26 mouse cellular contexts compared by ENCODE assay signal in genomic region chr2:29007656-29008055, GRCm38 (mm10). TPM values are rescaled to one million over a fixed set of nuclear protein-coding genes. Genes with fewer than 3 reads are reported as not detected.
A peak's percentile ranks its signal among the peaks of the same experiment; 100 is the strongest.
DNase-seq lines count a peak whose midpoint lies in the region; ATAC-seq and TF ChIP-seq lines count a peak whose summit lies in the region.
"Had no signal": no experiment of that assay in that cellular context is flagged by ENCODE, and none has a peak within 500 bp of the region (broad histone marks: within the 10 kb centered on the region; RNA-seq: fewer than 3 reads in every experiment).

No protein-coding gene starts in this region.

- WGBS in kidney, adult 2 months: 68% methylated on average over 6 of the region's 6 CpGs
- WGBS in kidney, embryonic 15.5 days: 76% methylated on average over 6 of the region's 6 CpGs
- WGBS in liver, embryonic 12.5 days (ENCODE audit: insufficient replicate concordance): 64% methylated on average over 6 of the region's 6 CpGs
- WGBS in liver, embryonic 11.5 days: 65% methylated on average over 6 of the region's 6 CpGs
- WGBS in liver, embryonic 15.5 days (ENCODE audit: insufficient replicate concordance): 47% methylated on average over 6 of the region's 6 CpGs
- 67% methylated on average over 6 of the region's 6 CpGs for WGBS in intestine, postnatal 0 days

- no peaks in the 10 kb centered on the region for H3K27me3 ChIP-seq in kidney, adult 2 months (replicated peaks; ENCODE audit: control insufficient read depth, insufficient read depth, low read length)
- peaks cover 81% of the 10 kb centered on the region for H3K27me3 ChIP-seq in kidney, embryonic 15.5 days
- H3K27me3 ChIP-seq in liver, embryonic 12.5 days (replicated peaks): peaks cover 30% of the 10 kb centered on the region
- H3K27me3 ChIP-seq in liver, embryonic 11.5 days (replicated peaks; ENCODE audit: control insufficient read depth, insufficient read depth, low read length): peaks cover 6% of the 10 kb centered on the region; the same call in 1 of the 2 replicates
- H3K27me3 ChIP-seq in liver, embryonic 15.5 days: no peaks in the 10 kb centered on the region
- H3K27me3 ChIP-seq in intestine, postnatal 0 days (replicated peaks; ENCODE audit: control insufficient read depth, insufficient read depth, low read length): no peaks in the 10 kb centered on the region; the same call in 1 of the 2 replicates

- no peaks in the 10 kb centered on the region for H3K36me3 ChIP-seq in kidney, adult 2 months (ENCODE audit: control insufficient read depth, insufficient read depth, low read length)
- H3K36me3 ChIP-seq in kidney, embryonic 15.5 days: no peaks in the 10 kb centered on the region
- no peaks in the 10 kb centered on the region for H3K36me3 ChIP-seq in liver, embryonic 12.5 days
- H3K36me3 ChIP-seq in liver, embryonic 11.5 days (ENCODE audit: control insufficient read depth, insufficient read depth, low read length): no peaks in the 10 kb centered on the region
- no peaks in the 10 kb centered on the region for H3K36me3 ChIP-seq in liver, embryonic 15.5 days (replicated peaks)
- no peaks in the 10 kb centered on the region for H3K36me3 ChIP-seq in intestine, postnatal 0 days (ENCODE audit: control insufficient read depth, insufficient read depth)
- H3K36me3 ChIP-seq: embryonic facial prominence, embryonic 12.5 days; forebrain, embryonic 12.5 days; forebrain, embryonic 15.5 days; G1E; heart, embryonic 12.5 days; heart, embryonic 15.5 days had no signal

- H3K9ac ChIP-seq in kidney, embryonic 15.5 days: no peak overlapping the region
- H3K9ac ChIP-seq in liver, embryonic 12.5 days: no peak overlapping the region
- no peak overlapping the region for H3K9ac ChIP-seq in liver, embryonic 11.5 days (ENCODE audit: low read depth, low read length)
- no peak overlapping the region for H3K9ac ChIP-seq in liver, embryonic 15.5 days
- no peak overlapping the region for H3K9ac ChIP-seq in intestine, postnatal 0 days (ENCODE audit: low read depth, low read length)
- H3K9ac ChIP-seq: embryonic facial prominence, embryonic 12.5 days; forebrain, embryonic 12.5 days; forebrain, embryonic 15.5 days; heart, embryonic 12.5 days; heart, embryonic 15.5 days; hindbrain, embryonic 14.5 days had no signal

- peak; percentile 8 for DNase-seq in kidney, adult 2 months
- DNase-seq in liver, embryonic 11.5 days (ENCODE audit: low spot score): no peak
- DNase-seq in yolk sac, embryonic 10.5 days (ENCODE audit: low spot score): peak; percentile 67
- DNase-seq: adrenal gland, postnatal 10 days; adrenal gland, postnatal 36 days; B cell, adult 2 months; cerebellum, adult 18-20 months; cerebellum, adult 9-10 months; cerebellum, postnatal 14 days; gastrocnemius, postnatal 25 days; heart, adult 18-20 months; heart, postnatal 10 days; heart, postnatal 4 days had no signal

- no peak overlapping the region for H3K27ac ChIP-seq in kidney, adult 2 months (ENCODE audit: insufficient read depth, low read depth, low read length)
- H3K27ac ChIP-seq in kidney, embryonic 15.5 days: no peak overlapping the region
- no peak overlapping the region for H3K27ac ChIP-seq in liver, embryonic 12.5 days
- no peak overlapping the region for H3K27ac ChIP-seq in liver, embryonic 11.5 days (ENCODE audit: low read depth, low read length)
- no peak overlapping the region for H3K27ac ChIP-seq in liver, embryonic 15.5 days (replicated peaks)
- no peak overlapping the region for H3K27ac ChIP-seq in intestine, postnatal 0 days (ENCODE audit: low read depth, low read length)
- H3K27ac ChIP-seq: embryonic facial prominence, embryonic 12.5 days; forebrain, embryonic 12.5 days; forebrain, embryonic 15.5 days; heart, embryonic 15.5 days; hindbrain, embryonic 14.5 days had no signal

- H3K4me2 ChIP-seq in kidney, embryonic 15.5 days: no peak overlapping the region
- no peak overlapping the region for H3K4me2 ChIP-seq in liver, embryonic 12.5 days
- H3K4me2 ChIP-seq in liver, embryonic 11.5 days: no peak overlapping the region
- H3K4me2 ChIP-seq in liver, embryonic 15.5 days: no peak overlapping the region
- H3K4me2 ChIP-seq in intestine, postnatal 0 days (replicated peaks; ENCODE audit: low read depth): no peak overlapping the region
- H3K4me2 ChIP-seq: embryonic facial prominence, embryonic 12.5 days; forebrain, embryonic 12.5 days; forebrain, embryonic 15.5 days; heart, embryonic 12.5 days; heart, embryonic 15.5 days; hindbrain, embryonic 14.5 days had no signal

- H3K4me1 ChIP-seq in kidney, adult 2 months (ENCODE audit: control insufficient read depth, insufficient read depth, low read length): no peaks in the 10 kb centered on the region
- no peaks in the 10 kb centered on the region for H3K4me1 ChIP-seq in kidney, embryonic 15.5 days
- no peaks in the 10 kb centered on the region for H3K4me1 ChIP-seq in liver, embryonic 12.5 days
- no peaks in the 10 kb centered on the region for H3K4me1 ChIP-seq in liver, embryonic 11.5 days (replicated peaks; ENCODE audit: control insufficient read depth, insufficient read depth, low read length)
- H3K4me1 ChIP-seq in liver, embryonic 15.5 days (replicated peaks): no peaks in the 10 kb centered on the region; the same call in 1 of the 2 replicates
- H3K4me1 ChIP-seq in intestine, postnatal 0 days (replicated peaks; ENCODE audit: control insufficient read depth, insufficient read depth, low read length): no peaks in the 10 kb centered on the region
- H3K4me1 ChIP-seq: embryonic facial prominence, embryonic 12.5 days; heart, embryonic 15.5 days had no signal

- no peak for ATAC-seq in kidney, embryonic 15.5 days (replicated peaks; ENCODE audit: low FRiP score)
- ATAC-seq in liver, embryonic 12.5 days: 0 out of 2 replicates have a peak, but pooled peaks have one; percentile 15
- no peak for ATAC-seq in liver, embryonic 11.5 days (replicated peaks; ENCODE audit: low FRiP score)
- ATAC-seq in liver, embryonic 15.5 days (ENCODE audit: insufficient read depth): 0 out of 2 replicates have a peak, but pooled peaks have one; percentile 31
- ATAC-seq in intestine, postnatal 0 days: no peak
- ATAC-seq: forebrain, embryonic 15.5 days; Patski had no signal

- no peaks in the 10 kb centered on the region for H3K9me3 ChIP-seq in kidney, embryonic 15.5 days (replicated peaks)
- H3K9me3 ChIP-seq in liver, embryonic 12.5 days (replicated peaks): no peaks in the 10 kb centered on the region
- H3K9me3 ChIP-seq in liver, embryonic 11.5 days (ENCODE audit: control insufficient read depth, low read length): no peaks in the 10 kb centered on the region
- no peaks in the 10 kb centered on the region for H3K9me3 ChIP-seq in liver, embryonic 15.5 days (replicated peaks)
- no peaks in the 10 kb centered on the region for H3K9me3 ChIP-seq in intestine, postnatal 0 days (ENCODE audit: control insufficient read depth)
- H3K9me3 ChIP-seq: embryonic facial prominence, embryonic 12.5 days; forebrain, embryonic 12.5 days; forebrain, embryonic 15.5 days; G1E; heart, embryonic 12.5 days; heart, embryonic 15.5 days had no signal

- no peak for TF ChIP-seq CTCF in kidney, adult 2 months (conservative IDR thresholded peaks at IDR 0.05; ENCODE audit: insufficient read depth, insufficient read length, low read depth, low read length)
- no peak for TF ChIP-seq CTCF in intestine, postnatal 0 days (IDR thresholded peaks at IDR 0.05; ENCODE audit: low read depth)

- no peak for TF ChIP-seq POLR2A in kidney, adult 2 months (IDR thresholded peaks at IDR 0.05; ENCODE audit: low read depth, low read length)

- no peak overlapping the region for H3K4me3 ChIP-seq in kidney, adult 2 months (ENCODE audit: insufficient read depth, low read depth, low read length)
- H3K4me3 ChIP-seq in kidney, embryonic 15.5 days (replicated peaks): no peak overlapping the region
- no peak overlapping the region for H3K4me3 ChIP-seq in liver, embryonic 12.5 days
- no peak overlapping the region for H3K4me3 ChIP-seq in liver, embryonic 11.5 days (ENCODE audit: low read depth, low read length)
- H3K4me3 ChIP-seq in liver, embryonic 15.5 days (replicated peaks): no peak overlapping the region
- H3K4me3 ChIP-seq in intestine, postnatal 0 days (ENCODE audit: low read depth, low read length): no peak overlapping the region
- H3K4me3 ChIP-seq: embryonic facial prominence, embryonic 12.5 days; erythroblast, embryonic 14.5 days; forebrain, embryonic 12.5 days; forebrain, embryonic 15.5 days; heart, embryonic 12.5 days; heart, embryonic 15.5 days had no signal

RNA-seq across cellular contexts. Expression of gene Cfap77, which starts 47.2 kb away (rescaled TPM):
- 0.31 and 0.61 TPM in 2 replicates for polyA plus RNA-seq in kidney, adult 2 months (2012; rRNA removed)
- polyA plus RNA-seq in kidney, embryonic 15.5 days (2015; fragmentation: Nextera tagmentation; extraction: Ambion mirVana): 0.31 and 0.35 TPM in 2 replicates
- 0.12 and 0.30 TPM in 2 replicates for polyA plus RNA-seq in liver, embryonic 12.5 days (2016; fragmentation: Nextera tagmentation; extraction: Ambion mirVana)
- 0.25 and 0.71 TPM in 2 replicates for polyA plus RNA-seq in liver, embryonic 11.5 days (2014; fragmentation: Nextera tagmentation; extraction: Ambion mirVana)
- 0.20 TPM in 1 of 2 replicates, not detected in the other for polyA plus RNA-seq in liver, embryonic 15.5 days (2015; fragmentation: Nextera tagmentation; extraction: Ambion mirVana)
- polyA plus RNA-seq in intestine, postnatal 0 days (2015; fragmentation: Nextera tagmentation; extraction: Ambion mirVana): 0.08 and 0.20 TPM in 2 replicates
- polyA plus RNA-seq: erythroblast, embryonic 14.5 days; forebrain, embryonic 15.5 days had no signal

RNA-seq across cellular contexts. Expression of gene Ttf1, which starts 52.4 kb away (rescaled TPM):
- 5.6 and 6.5 TPM in 2 replicates for polyA plus RNA-seq in kidney, adult 2 months (2012; rRNA removed)
- polyA plus RNA-seq in kidney, embryonic 15.5 days (2015; fragmentation: Nextera tagmentation; extraction: Ambion mirVana): 11.5 and 11.7 TPM in 2 replicates
- polyA plus RNA-seq in liver, embryonic 12.5 days (2016; fragmentation: Nextera tagmentation; extraction: Ambion mirVana): 7.9 and 8.4 TPM in 2 replicates
- 11.0 and 11.1 TPM in 2 replicates for polyA plus RNA-seq in liver, embryonic 11.5 days (2014; fragmentation: Nextera tagmentation; extraction: Ambion mirVana)
- 4.0 and 4.8 TPM in 2 replicates for polyA plus RNA-seq in liver, embryonic 15.5 days (2015; fragmentation: Nextera tagmentation; extraction: Ambion mirVana)
- polyA plus RNA-seq in intestine, postnatal 0 days (2015; fragmentation: Nextera tagmentation; extraction: Ambion mirVana): 4.3 and 4.9 TPM in 2 replicates

Comparison
In these comparisons a context has a peak if more than half of its experiments do, and no peak if none do; other contexts are left out.
1. ATAC-seq: peak in liver, embryonic 12.5 days (single experiment) and liver, embryonic 15.5 days (single experiment); none in kidney, embryonic 15.5 days (single experiment), liver, embryonic 11.5 days (single experiment) and intestine, postnatal 0 days (single experiment).